Comparison of ENCODE assay signal across 8 mouse cellular contexts in the genomic region with DNA sequence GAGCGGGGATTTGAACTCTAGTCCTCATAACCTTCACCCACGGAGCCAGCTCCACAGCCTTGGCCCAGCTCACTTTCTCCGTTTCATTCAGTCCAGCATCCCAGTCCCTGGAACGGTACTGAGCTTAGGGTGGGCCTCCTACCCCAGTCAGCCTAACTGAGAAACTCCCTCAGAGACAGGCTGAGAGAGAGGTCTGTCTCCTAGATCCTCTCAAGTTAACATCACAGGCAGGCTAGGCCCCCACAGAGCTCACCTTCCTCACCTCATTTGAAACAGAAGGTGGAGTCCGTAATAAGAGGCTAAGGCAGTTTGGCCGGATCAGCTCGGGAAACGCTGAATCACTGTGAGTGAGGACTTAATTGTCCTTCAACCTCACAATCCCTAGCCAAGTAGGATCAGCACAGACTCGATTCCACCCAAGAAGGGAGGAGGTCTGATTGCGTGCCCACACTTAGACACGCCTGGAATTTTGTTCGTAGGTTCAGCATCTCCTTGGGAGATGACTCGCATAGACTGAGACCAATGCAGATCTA. TPM values are rescaled to one million over a fixed set of nuclear protein-coding genes. Genes with fewer than 3 reads are reported as not detected.
DNase-seq lines count a peak whose midpoint lies in the region; ATAC-seq lines count a peak whose summit lies in the region.

No protein-coding gene starts in this region.

- H3K9ac ChIP-seq in heart, embryonic 14.5 days (ENCODE audit: low read length), result no peak overlapping the region
- H3K9ac ChIP-seq in midbrain, embryonic 11.5 days (ENCODE audit: low read length), result no peak overlapping the region

- no peak for ATAC-seq in heart, embryonic 14.5 days (ENCODE audit: insufficient number of reproducible peaks, insufficient read depth, low FRiP score, low read depth)
- ATAC-seq in hematopoietic stem cell, adult 5-6 weeks (replicated peaks in 1 of 2; ENCODE audit: insufficient read depth in 1 of 2, low FRiP score in 2 of 2, low TSS enrichment in 1 of 2, low read depth in 1 of 2, poor library complexity in 2 of 2, severe bottlenecking in 2 of 2), result peak; percentile 3 to 11; a peak in 1 of 4 replicates
- no peak for ATAC-seq in midbrain, embryonic 11.5 days (ENCODE audit: low FRiP score)

- H3K4me1 ChIP-seq in heart, embryonic 14.5 days (ENCODE audit: control insufficient read depth in 2 of 2, insufficient read depth in 2 of 2, low read length in 2 of 2), result peaks cover 8 to 9% of the 10 kb centered on the region in 2 experiments; a peak in 2 of 4 replicates
- H3K4me1 ChIP-seq in midbrain, embryonic 11.5 days (ENCODE audit: control insufficient read depth, insufficient read depth, low read length), result peaks cover 11% of the 10 kb centered on the region

- H3K4me2 ChIP-seq in heart, embryonic 14.5 days (ENCODE audit: low read length), result peak overlapping the region; percentile 89
- H3K4me2 ChIP-seq in midbrain, embryonic 11.5 days, result peak overlapping the region; percentile 65; the same call in 1 of the 2 replicates

- peak overlapping the region in 1 of 2 experiments; percentile 51; a peak in 2 of 4 replicates for H3K4me3 ChIP-seq in heart, embryonic 14.5 days (ENCODE audit: control insufficient read depth in 1 of 2, insufficient read depth in 1 of 2, low read depth in 1 of 2, low read length in 2 of 2)
- peak overlapping the region; percentile 37; the same call in 1 of the 2 replicates for H3K4me3 ChIP-seq in midbrain, embryonic 11.5 days (ENCODE audit: low read depth, low read length)

- no peaks in the 10 kb centered on the region for H3K9me3 ChIP-seq in heart, embryonic 14.5 days (ENCODE audit: control insufficient read depth, low read length)
- H3K9me3 ChIP-seq in midbrain, embryonic 11.5 days (ENCODE audit: control insufficient read depth, low read length), result no peaks in the 10 kb centered on the region

- 19% methylated on average over 13 of the region's 13 CpGs for WGBS in heart, embryonic 14.5 days
- WGBS in midbrain, embryonic 11.5 days, result 21% methylated on average over 13 of the region's 13 CpGs

- intact Hi-C loops in heart, postnatal 14 days (cut with DNase I), result loop anchor here (10.0 kb wide), 1 partner anchor 103 kb away; no protein-coding TSS in a partner anchor

- H3K27me3 ChIP-seq in heart, embryonic 14.5 days (ENCODE audit: control insufficient read depth, insufficient read depth, low read length), result peaks cover 55% of the 10 kb centered on the region
- H3K27me3 ChIP-seq in midbrain, embryonic 11.5 days (ENCODE audit: control insufficient read depth, insufficient read depth, low read length), result peaks cover 41% of the 10 kb centered on the region

- no peak overlapping the region for H3K27ac ChIP-seq in heart, embryonic 14.5 days (replicated peaks in 1 of 2; ENCODE audit: control insufficient read depth in 1 of 2, insufficient read depth in 1 of 2, low read depth in 2 of 2, low read length in 2 of 2)
- no peak overlapping the region for H3K27ac ChIP-seq in midbrain, embryonic 11.5 days (ENCODE audit: low read depth, low read length)

- no peak for DNase-seq in heart, postnatal 14 days
- peak; percentile 56 for DNase-seq in WW6 (ENCODE audit: low read depth, low spot score)
- DNase-seq in midbrain, embryonic 11.5 days (ENCODE audit: low spot score, missing footprints), result peak; percentile 83
- DNase-seq in thymus, postnatal 36 days, result no peak
- DNase-seq in urinary bladder, postnatal 14 days (ENCODE audit: low spot score), result no peak
- no peak for DNase-seq in urinary bladder, postnatal 25 days (ENCODE audit: low spot score)

- H3K36me3 ChIP-seq in heart, embryonic 14.5 days (ENCODE audit: control insufficient read depth, insufficient read depth, low read length), result no peaks in the 10 kb centered on the region
- H3K36me3 ChIP-seq in midbrain, embryonic 11.5 days (ENCODE audit: control insufficient read depth, insufficient read depth, low read length), result no peaks in the 10 kb centered on the region

RNA-seq across cellular contexts. Expression of gene Cbr3, which starts 0.8 kb away (rescaled TPM):
- 0.40 and 0.77 TPM in 2 replicates for polyA plus RNA-seq in heart, embryonic 14.5 days (2014; fragmentation: Nextera tagmentation; extraction: Ambion mirVana)
- total RNA-seq in heart, postnatal 14 days (2021), result 1 to 10 TPM; 2.7 to 3.4 TPM
- total RNA-seq in hematopoietic stem cell, adult 5-6 weeks (2017), result 0.38 TPM in 1 of 2 replicates, not detected in the other
- 0.72 and 1.1 TPM in 2 replicates for polyA plus RNA-seq in midbrain, embryonic 11.5 days (2014; fragmentation: Nextera tagmentation; extraction: Ambion mirVana)

RNA-seq across cellular contexts. Expression of gene Dop1b, which starts 29.5 kb away (rescaled TPM):
- 8.1 and 8.2 TPM in 2 replicates for polyA plus RNA-seq in heart, embryonic 14.5 days (2014; fragmentation: Nextera tagmentation; extraction: Ambion mirVana)
- total RNA-seq in heart, postnatal 14 days (2021), result 10 to 100 TPM; 17.6 to 17.8 TPM
- 11.2 and 13.4 TPM in 2 replicates for total RNA-seq in hematopoietic stem cell, adult 5-6 weeks (2017)
- 11.7 and 12.7 TPM in 2 replicates for polyA plus RNA-seq in midbrain, embryonic 11.5 days (2014; fragmentation: Nextera tagmentation; extraction: Ambion mirVana)

RNA-seq across cellular contexts. Expression of gene Gm5678, which starts 54.3 kb away (rescaled TPM):
- polyA plus RNA-seq in heart, embryonic 14.5 days (2014; fragmentation: Nextera tagmentation; extraction: Ambion mirVana), result not detected in 2 replicates
- total RNA-seq in heart, postnatal 14 days (2021), result 1 to 10 TPM; 1.3 TPM
- not detected in 2 replicates for total RNA-seq in hematopoietic stem cell, adult 5-6 weeks (2017)
- not detected in 2 replicates for polyA plus RNA-seq in midbrain, embryonic 11.5 days (2014; fragmentation: Nextera tagmentation; extraction: Ambion mirVana)

Comparison
In these comparisons a context has a peak if more than half of its experiments do, and no peak if none do; other contexts are left out.
1. ATAC-seq: peak in hematopoietic stem cell, adult 5-6 weeks (2 of 2); none in heart, embryonic 14.5 days (single experiment) and midbrain, embryonic 11.5 days (single experiment).
2. DNase-seq: peak in WW6 (single experiment) and midbrain, embryonic 11.5 days (single experiment); none in heart, postnatal 14 days (0 of 2), thymus, postnatal 36 days (0 of 2), urinary bladder, postnatal 14 days (single experiment) and urinary bladder, postnatal 25 days (single experiment).